Mouse (Mus musculus) heart, embryonic 11.5 days (tissue): Measurements from ENCODE around the gene Zfp972. TPM values are rescaled to one million over a fixed set of nuclear protein-coding genes. Genes with fewer than 3 reads are reported as not detected.
"Not testable (repeated sequence)": the region's sequence is repeated elsewhere in the genome, so short reads cannot be mapped to it uniquely, and the experiment has no call there.

Source experiments
- ATAC-seq: fragments of 200-750 bp; cut with Nextera tagmentation; replicated peaks from 2 replicates; pipeline ENCODE4 v1.8.0; 2017; ENCODE audit warnings: moderate library complexity; ENCODE audit not compliant: insufficient number of reproducible peaks, low FRiP score, low TSS enrichment
- H3K27ac ChIP-seq: fragments of 300-500 bp; sonication (generic); 2 replicates; pipeline ENCODE4 v1.5.1; 2014; ENCODE audit warnings: mild to moderate bottlenecking, low read depth, low read length
- H3K27me3 ChIP-seq: fragments of 300-500 bp; sonication (generic); 2 replicates; pipeline ENCODE4 v1.6.1; 2014; ENCODE audit warnings: mild to moderate bottlenecking, low read length, mixed read lengths; ENCODE audit not compliant: control insufficient read depth, insufficient read depth
- H3K36me3 ChIP-seq: fragments of 300-500 bp; sonication (generic); 2 replicates; pipeline ENCODE4 v1.6.1; 2014; ENCODE audit warnings: mild to moderate bottlenecking, low read length, moderate library complexity, mixed read lengths; ENCODE audit not compliant: control insufficient read depth, insufficient read depth
- H3K4me1 ChIP-seq: fragments of 300-500 bp; sonication (generic); 2 replicates; pipeline ENCODE4 v1.6.1; 2014; ENCODE audit warnings: low read length; ENCODE audit not compliant: control insufficient read depth, insufficient read depth
- H3K4me2 ChIP-seq: fragments of 300-500 bp; sonication (generic); 2 replicates; pipeline ENCODE4 v1.6.1; 2014; ENCODE audit warnings: mild to moderate bottlenecking, moderate library complexity
- H3K4me3 ChIP-seq: fragments of 300-500 bp; sonication (generic); 2 replicates; pipeline ENCODE4 v1.5.1; 2014; ENCODE audit warnings: low read depth, low read length
- H3K9ac ChIP-seq: fragments of 300-500 bp; sonication (generic); 2 replicates; pipeline ENCODE4 v1.6.1; 2014; ENCODE audit warnings: mild to moderate bottlenecking, low read depth, low read length, moderate library complexity
- H3K9me3 ChIP-seq: fragments of 300-500 bp; sonication (generic); replicated peaks from 2 replicates; pipeline ENCODE4 v1.6.1; 2016; ENCODE audit warnings: low read length; ENCODE audit not compliant: control insufficient read depth
- WGBS: fragments of 180-500 bp; shearing (Covaris S2); extraction: QIAGEN DNeasy Blood & Tissue Kit; methylation state at CpG from one replicate; pipeline ENCODE4 v1.1.7; 2014; ENCODE audit not compliant: insufficient replicate concordance; 5-methylcytosine and 5-hydroxymethylcytosine counted together
- polyA plus RNA-seq: library from polyadenylated mRNA; unstranded; fragments of >200 nt; fragmentation: Nextera tagmentation; extraction: Ambion mirVana; gene quantifications from 2 replicates; pipeline ENCODE4 v1.2.1, GENCODE M21; 2014

The Zfp972 gene
- polyA plus RNA-seq, result not detected in 2 replicates

- H3K9me3 ChIP-seq, H3K4me1 ChIP-seq, H3K4me3 ChIP-seq, H3K27ac ChIP-seq, H3K27me3 ChIP-seq, H3K36me3 ChIP-seq, ATAC-seq, H3K9ac ChIP-seq, H3K4me2 ChIP-seq: not testable (repeated sequence)
- 61% methylated on average over 3 of the region's 5 CpGs for WGBS
Measured at GRCm38 (mm10) chr2:177925563-177926103, at the start of gene Zfp972. TSS of gene Zfp972 (minus strand) at chr2:177925613.

GRCm38 (mm10) chr2:177974814-177975213 lies 49.4 kb upstream of the Zfp972 start:
- WGBS, result 66% methylated on average over 7 of the region's 7 CpGs
- H3K36me3 ChIP-seq, H3K9ac ChIP-seq, H3K4me1 ChIP-seq, H3K4me2 ChIP-seq, ATAC-seq, H3K9me3 ChIP-seq, H3K27me3 ChIP-seq, H3K4me3 ChIP-seq, H3K27ac ChIP-seq: not testable (repeated sequence)

GRCm38 (mm10) chr2:177957145-177957544 lies 31.7 kb upstream of the Zfp972 start, which contains the start of gene Gm14326:
TSS of gene Gm14326 (minus strand) at chr2:177957297.
- not testable (repeated sequence) for ATAC-seq, H3K27ac ChIP-seq, H3K27me3 ChIP-seq, H3K9me3 ChIP-seq, H3K4me1 ChIP-seq, H3K36me3 ChIP-seq
- WGBS, result 0% methylated on average over 3 of the region's 7 CpGs
- peak within 1 kb of the TSS; percentile 54; the same call in 1 of the 2 replicates for H3K9ac ChIP-seq
- H3K4me3 ChIP-seq, result peak within 1 kb of the TSS; percentile 44
- peak within 1 kb of the TSS; percentile 47 for H3K4me2 ChIP-seq

- H3K27ac ChIP-seq, H3K9me3 ChIP-seq, H3K4me1 ChIP-seq, H3K36me3 ChIP-seq, ATAC-seq, H3K27me3 ChIP-seq: not testable (repeated sequence)
- under 1% methylated on average over 18 of the region's 18 CpGs for WGBS
- Histone ChIP-seq H3K4me2 (peak overlapping the region; percentile 47), H3K9ac (peak overlapping the region; percentile 54; the same call in 1 of the 2 replicates), H3K4me3 (peak overlapping the region; percentile 44)
Measured at GRCm38 (mm10) chr2:177956734-177957133, 31.3 kb upstream of the Zfp972 start.

- not testable (repeated sequence) for H3K27ac ChIP-seq, H3K4me1 ChIP-seq, ATAC-seq, H3K27me3 ChIP-seq, H3K4me3 ChIP-seq, H3K4me2 ChIP-seq, H3K36me3 ChIP-seq, H3K9me3 ChIP-seq, H3K9ac ChIP-seq
- no CpG with 5 or more reads among the region's 12 CpGs for WGBS
Measured at GRCm38 (mm10) chr2:177903276-177903675, 22.1 kb downstream of the Zfp972 start.

- H3K27ac ChIP-seq, ATAC-seq, H3K4me2 ChIP-seq, H3K36me3 ChIP-seq, H3K4me3 ChIP-seq, H3K9me3 ChIP-seq, H3K27me3 ChIP-seq, H3K9ac ChIP-seq, H3K4me1 ChIP-seq: not testable (repeated sequence)
- WGBS, result 79% methylated on average over 2 of the region's 3 CpGs
Measured at GRCm38 (mm10) chr2:177898171-177898570, 27.2 kb downstream of the Zfp972 start.

- ATAC-seq, H3K9ac ChIP-seq, H3K4me1 ChIP-seq, H3K27me3 ChIP-seq, H3K27ac ChIP-seq, H3K9me3 ChIP-seq, H3K4me2 ChIP-seq, H3K36me3 ChIP-seq: not testable (repeated sequence)
- 30% methylated on average over 5 of the region's 13 CpGs for WGBS
- H3K4me3 ChIP-seq, result 0 out of 2 replicates have a peak within 1 kb of the TSS, but pooled peaks have one; percentile 19
Measured at GRCm38 (mm10) chr2:177897046-177897578, 28.3 kb downstream of the Zfp972 start, which contains the start of gene Gm14327. TSS of gene Gm14327 (plus strand) at chr2:177897096.

GRCm38 (mm10) chr2:177887743-177888142 lies 37.7 kb downstream of the Zfp972 start:
- WGBS, result 92% methylated on average over 11 of the region's 14 CpGs
- not testable (repeated sequence) for H3K4me2 ChIP-seq, H3K9me3 ChIP-seq, H3K4me1 ChIP-seq, H3K36me3 ChIP-seq, H3K9ac ChIP-seq, H3K4me3 ChIP-seq, ATAC-seq, H3K27me3 ChIP-seq, H3K27ac ChIP-seq

GRCm38 (mm10) chr2:177862254-177862653 lies 63.2 kb downstream of the Zfp972 start:
- not testable (repeated sequence) for H3K9ac ChIP-seq, H3K4me1 ChIP-seq, H3K4me2 ChIP-seq, H3K4me3 ChIP-seq, H3K27ac ChIP-seq, H3K36me3 ChIP-seq, H3K27me3 ChIP-seq, H3K9me3 ChIP-seq, ATAC-seq
- WGBS, result 83% methylated on average over 2 of the region's 2 CpGs
